Mouse (Mus musculus) embryonic facial prominence, embryonic 14.5 days (tissue): ENCODE data around the gene Gsta2. TPM values are rescaled to one million over a fixed set of nuclear protein-coding genes. Genes with fewer than 3 reads are reported as not detected.
"Not testable (repeated sequence)": the region's sequence is repeated elsewhere in the genome, so short reads cannot be mapped to it uniquely, and the experiment has no call there.

ENCODE experiments used
- ATAC-seq: fragments of 200-750 bp; cut with Nextera tagmentation; 2 replicates; pipeline ENCODE4 v1.8.0; 2017; ENCODE audit warnings: low read depth, moderate number of reproducible peaks, moderate TSS enrichment
- DNase-seq: peaks from one replicate; pipeline ENCODE4 v3.0.0-alpha.2; 2015; ENCODE audit warnings: low spot score
- H3K27ac ChIP-seq: fragments of 300-500 bp; sonication (generic); replicated peaks from 2 replicates; pipeline ENCODE4 v1.5.1; 2014; ENCODE audit warnings: low read depth, mild to moderate bottlenecking, low read length, moderate library complexity
- H3K27me3 ChIP-seq: fragments of 300-500 bp; sonication (generic); replicated peaks from 2 replicates; pipeline ENCODE4 v1.6.1; 2014; ENCODE audit warnings: low read length; ENCODE audit not compliant: control insufficient read depth, insufficient read depth
- H3K36me3 ChIP-seq: fragments of 300-500 bp; sonication (generic); 2 replicates; pipeline ENCODE4 v1.6.1; 2014; ENCODE audit warnings: low read length, mixed read lengths; ENCODE audit not compliant: control insufficient read depth, insufficient read depth
- H3K4me1 ChIP-seq: fragments of 300-500 bp; sonication (generic); 2 replicates; pipeline ENCODE4 v1.6.1; 2014; ENCODE audit warnings: antibody characterized with exemption, low read length; ENCODE audit not compliant: control insufficient read depth, insufficient read depth
- H3K4me2 ChIP-seq: fragments of 300-500 bp; sonication (generic); 2 replicates; pipeline ENCODE4 v1.6.1; 2014; ENCODE audit warnings: low read depth, mild to moderate bottlenecking, low read length, moderate library complexity, mixed read lengths
- H3K4me3 ChIP-seq: fragments of 300-500 bp; sonication (generic); 2 replicates; pipeline ENCODE4 v1.5.1; 2014; ENCODE audit warnings: low read depth, mild to moderate bottlenecking, low read length
- H3K9ac ChIP-seq: fragments of 300-500 bp; sonication (generic); 2 replicates; pipeline ENCODE4 v1.6.1; 2014; ENCODE audit warnings: low read depth, mild to moderate bottlenecking, low read length, moderate library complexity, mixed read lengths
- H3K9me3 ChIP-seq: fragments of 300-500 bp; sonication (generic); 2 replicates; pipeline ENCODE4 v1.6.1; 2016; ENCODE audit warnings: low read length; ENCODE audit not compliant: control insufficient read depth
- WGBS: fragments of 180-500 bp; shearing (Covaris S2); extraction: QIAGEN DNeasy Blood & Tissue Kit; methylation state at CpG from one replicate; pipeline ENCODE4 v1.1.7; 2014; 5-methylcytosine and 5-hydroxymethylcytosine counted together
- polyA plus RNA-seq: library from polyadenylated mRNA; unstranded; fragments of >200 nt; fragmentation: Nextera tagmentation; extraction: Ambion mirVana; gene quantifications from 2 replicates; pipeline ENCODE4 v1.2.1, GENCODE M21; 2014

Gene Gsta2
- polyA plus RNA-seq, 1 experiment from 2014 or later, result 4.9 TPM

- Histone ChIP-seq H3K36me3 (no peaks in the 10 kb centered on the region), H3K27ac (no peak overlapping the region), H3K9ac (no peak overlapping the region), H3K4me1 (no peaks in the 10 kb centered on the region), H3K9me3 (no peaks in the 10 kb centered on the region), H3K4me3 (no peak overlapping the region), H3K27me3 (no peaks in the 10 kb centered on the region), H3K4me2 (no peak overlapping the region)
- DNase-seq (no peak), ATAC-seq (no peak)
- 75% methylated on average over 6 of the region's 6 CpGs for WGBS
Observed at GRCm38 (mm10) chr9:78359750-78360483, 4.3 kb upstream of the Gsta2 start.

- Histone ChIP-seq H3K27me3 (no peaks in the 10 kb centered on the region), H3K9me3 (no peaks in the 10 kb centered on the region), H3K4me3 (no peak overlapping the region), H3K4me2 (no peak overlapping the region), H3K36me3 (no peaks in the 10 kb centered on the region), H3K27ac (no peak overlapping the region), H3K4me1 (no peaks in the 10 kb centered on the region), H3K9ac (no peak overlapping the region)
- peak; percentile 80 for DNase-seq
- 15% methylated on average over 9 of the region's 9 CpGs for WGBS
- peak; percentile 47; the same call in 1 of the 2 replicates for ATAC-seq
Observed at GRCm38 (mm10) chr9:78358053-78358452, 2.5 kb upstream of the Gsta2 start.

GRCm38 (mm10) chr9:78354665-78355578, 666 bp downstream of the Gsta2 start:
- Histone ChIP-seq H3K4me2 (no peak overlapping the region), H3K27me3 (no peaks in the 10 kb centered on the region), H3K4me3 (no peak overlapping the region), H3K9me3 (no peaks in the 10 kb centered on the region), H3K4me1 (no peaks in the 10 kb centered on the region), H3K9ac (no peak overlapping the region), H3K27ac (no peak overlapping the region), H3K36me3 (no peaks in the 10 kb centered on the region)
- ATAC-seq (no peak), DNase-seq (no peak)
- 77% methylated on average over 11 of the region's 11 CpGs for WGBS

GRCm38 (mm10) chr9:78351504-78352220, 3.9 kb downstream of the Gsta2 start:
- WGBS, result 83% methylated on average over 6 of the region's 6 CpGs
- no peak overlapping the region for H3K9ac ChIP-seq
- no peak for DNase-seq
- H3K4me1 ChIP-seq, result no peaks in the 10 kb centered on the region
- H3K27me3 ChIP-seq, result no peaks in the 10 kb centered on the region
- no peak overlapping the region for H3K27ac ChIP-seq
- H3K4me3 ChIP-seq, result no peak overlapping the region
- no peak for ATAC-seq
- H3K4me2 ChIP-seq, result no peak overlapping the region
- no peaks in the 10 kb centered on the region for H3K36me3 ChIP-seq
- H3K9me3 ChIP-seq, result no peaks in the 10 kb centered on the region

- H3K9me3 ChIP-seq, ATAC-seq, H3K27me3 ChIP-seq, H3K4me1 ChIP-seq, DNase-seq, H3K36me3 ChIP-seq, H3K4me3 ChIP-seq, H3K27ac ChIP-seq, H3K4me2 ChIP-seq, H3K9ac ChIP-seq: not testable (repeated sequence)
Observed at GRCm38 (mm10) chr9:78350007-78350406, 5.6 kb downstream of the Gsta2 start.

GRCm38 (mm10) chr9:78349141-78349540, 6.4 kb downstream of the Gsta2 start:
- H3K9me3 ChIP-seq, H3K4me1 ChIP-seq, ATAC-seq, H3K36me3 ChIP-seq, H3K4me3 ChIP-seq, H3K27ac ChIP-seq, H3K27me3 ChIP-seq, H3K9ac ChIP-seq, H3K4me2 ChIP-seq, DNase-seq: not testable (repeated sequence)
- WGBS, result 83% methylated on average over 3 of the region's 3 CpGs

- H3K4me1 ChIP-seq, H3K9ac ChIP-seq, H3K4me2 ChIP-seq, ATAC-seq, H3K27ac ChIP-seq, H3K36me3 ChIP-seq, DNase-seq, H3K4me3 ChIP-seq, H3K9me3 ChIP-seq, H3K27me3 ChIP-seq: not testable (repeated sequence)
- 64% methylated on average over 6 of the region's 6 CpGs for WGBS
Observed at GRCm38 (mm10) chr9:78348206-78349004, 7.2 kb downstream of the Gsta2 start.

GRCm38 (mm10) chr9:78347004-78347403, 8.6 kb downstream of the Gsta2 start:
- DNase-seq, result no peak
- ATAC-seq, result peak; percentile 50; the same call in 1 of the 2 replicates
- Histone ChIP-seq H3K4me3 (no peak overlapping the region), H3K4me1 (no peaks in the 10 kb centered on the region), H3K27ac (no peak overlapping the region), H3K27me3 (no peaks in the 10 kb centered on the region), H3K36me3 (no peaks in the 10 kb centered on the region), H3K9ac (no peak overlapping the region), H3K9me3 (no peaks in the 10 kb centered on the region), H3K4me2 (no peak overlapping the region)
- 61% methylated on average over 3 of the region's 3 CpGs for WGBS
